Mouse (Mus musculus) right cerebral cortex, postnatal 36 days (tissue): Measurements from ENCODE around the gene Tmc2.

Experiments used
- DNase-seq, 2 experiments: peaks; one replicate each; pipeline ENCODE4 v3.0.0; 2022; ENCODE audit warnings: low spot score in 2 of 2, mixed read lengths in 1 of 2

Tmc2 gene

DNA sequence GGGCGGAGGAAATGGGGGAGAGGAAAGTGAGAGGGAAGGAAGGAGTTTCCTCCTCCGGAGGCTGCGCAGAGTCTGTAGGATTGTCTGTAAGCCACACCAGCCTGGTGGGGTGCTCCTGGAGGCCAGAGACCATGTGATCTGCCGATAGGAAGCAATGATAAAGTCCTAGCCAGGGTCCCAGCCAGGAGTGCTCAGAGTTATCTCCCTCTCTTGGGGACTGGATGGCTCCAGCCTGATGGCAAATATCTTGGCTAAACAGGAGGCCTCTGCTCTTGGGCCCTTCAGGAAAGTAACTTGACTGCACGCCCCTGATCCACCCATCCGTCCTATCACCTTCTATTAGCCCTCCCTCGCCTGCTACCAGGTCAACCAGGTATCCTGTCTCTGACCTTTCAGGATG lies 53.2 kb downstream of the Tmc2 start:
- no peak for DNase-seq

DNA sequence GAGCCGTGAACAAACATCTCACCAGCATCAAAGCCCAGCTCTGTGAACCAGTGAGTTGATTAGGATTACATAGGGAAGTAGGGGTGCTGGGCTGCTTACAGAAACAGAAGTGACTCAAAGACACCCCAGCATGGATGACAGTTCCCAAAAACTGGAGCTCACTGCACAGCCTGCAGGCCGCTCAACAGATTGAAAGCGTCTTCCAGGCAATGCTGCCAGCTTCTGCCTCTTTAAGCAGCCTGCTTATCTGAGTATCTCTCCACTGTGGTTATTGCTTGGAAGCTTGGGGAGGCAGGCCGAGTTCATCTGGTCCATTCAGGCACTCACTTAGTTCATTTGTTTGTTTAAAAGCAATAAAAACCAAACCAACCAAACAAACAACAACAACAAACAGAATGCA lies 61.8 kb downstream of the Tmc2 start:
- no peak for DNase-seq

DNA sequence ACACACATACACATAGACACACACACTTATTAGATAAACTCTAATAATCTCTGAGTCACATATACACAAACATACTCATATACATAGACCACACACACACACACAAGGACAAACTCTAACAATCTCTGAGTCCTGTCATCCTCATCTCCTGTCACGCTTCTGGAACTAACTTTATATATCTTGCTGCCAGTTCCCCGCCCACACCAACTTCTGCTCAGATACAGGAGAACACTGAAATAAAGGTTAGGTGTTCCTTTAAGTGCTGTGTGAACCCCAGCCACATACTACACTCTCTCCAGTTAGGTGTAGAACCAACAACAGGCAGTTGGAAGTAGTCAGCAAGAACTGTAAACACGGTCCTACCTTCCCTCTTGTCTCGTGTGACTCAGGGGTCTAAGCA lies 65.8 kb downstream of the Tmc2 start:
- DNase-seq, result no peak

DNA sequence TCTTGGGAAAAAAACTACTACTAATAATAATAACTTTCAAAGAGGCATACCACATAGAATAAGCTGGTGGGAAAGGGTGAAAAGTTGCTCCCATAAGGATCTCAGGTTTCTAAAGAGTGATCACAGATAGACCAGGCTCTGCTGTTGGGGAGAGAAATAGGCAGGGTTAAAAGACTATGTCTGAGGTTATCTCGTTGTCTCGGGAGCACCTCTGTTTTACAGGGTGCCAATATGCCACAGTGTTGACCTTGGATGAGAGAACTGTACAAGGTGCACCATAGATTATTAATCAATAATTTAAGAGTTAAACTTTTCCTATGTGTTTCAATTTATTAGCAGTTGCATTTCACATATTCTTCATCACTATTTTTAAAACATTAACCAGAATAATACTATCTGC lies 66.9 kb downstream of the Tmc2 start:
- DNase-seq, result no peak

DNA sequence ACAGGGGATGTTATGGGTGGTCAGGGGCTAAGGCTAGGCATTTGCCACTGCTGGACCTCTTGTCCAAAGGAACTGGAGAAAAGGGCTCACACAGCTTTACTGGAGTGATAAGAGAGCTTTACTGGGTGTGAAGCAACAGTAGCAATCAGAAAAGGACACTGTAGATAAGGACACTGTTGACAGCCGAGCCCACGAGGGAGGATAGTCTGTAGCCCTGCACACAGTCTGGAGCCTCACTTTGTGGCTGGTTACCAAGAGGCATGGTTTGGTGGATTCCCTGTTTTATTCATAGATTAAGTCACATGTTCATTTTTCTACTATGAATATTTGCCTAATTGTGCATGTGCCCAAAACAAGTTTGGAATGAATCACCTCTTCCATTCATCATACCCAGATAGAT lies 67.4 kb downstream of the Tmc2 start:
- no peak for DNase-seq

DNA sequence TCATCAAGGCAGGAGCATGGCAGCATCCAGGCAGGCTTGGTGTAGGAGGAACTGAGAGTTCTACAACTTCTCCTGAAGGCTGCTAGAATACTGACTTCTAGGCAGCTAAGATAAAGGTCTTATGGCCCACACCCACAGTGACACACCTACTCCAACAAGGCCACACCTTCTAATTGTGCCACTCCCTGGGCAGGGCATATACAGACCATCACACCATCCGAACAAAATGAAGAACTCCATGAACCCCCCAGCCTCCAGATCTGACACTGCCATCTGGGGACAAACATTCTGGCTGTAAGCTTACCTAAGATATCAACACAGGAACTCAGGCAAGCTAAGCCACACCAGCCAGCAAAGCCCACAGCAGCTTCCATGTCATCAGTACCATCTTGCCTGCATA lies 70.5 kb downstream of the Tmc2 start:
- DNase-seq, result no peak

DNA sequence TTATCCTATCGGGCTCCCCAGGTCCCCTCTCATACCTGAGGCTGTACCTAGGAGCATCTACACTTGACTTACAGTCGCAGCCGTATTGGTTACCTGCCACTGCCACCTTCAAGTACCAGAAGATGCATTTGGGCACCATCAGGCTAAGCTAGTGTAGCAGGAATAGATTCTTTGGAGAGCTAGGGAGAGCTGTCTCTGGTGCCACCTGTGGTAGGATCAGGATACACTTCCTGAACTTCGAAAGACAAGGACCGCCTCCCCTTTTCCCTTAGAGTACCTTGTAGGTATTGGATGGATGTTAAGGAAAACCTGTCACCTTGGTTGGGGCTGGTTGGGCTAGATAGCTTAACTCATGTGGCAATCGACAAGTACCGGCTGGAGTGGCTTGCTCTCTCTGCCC lies 73.1 kb downstream of the Tmc2 start:
- no peak for DNase-seq

DNA sequence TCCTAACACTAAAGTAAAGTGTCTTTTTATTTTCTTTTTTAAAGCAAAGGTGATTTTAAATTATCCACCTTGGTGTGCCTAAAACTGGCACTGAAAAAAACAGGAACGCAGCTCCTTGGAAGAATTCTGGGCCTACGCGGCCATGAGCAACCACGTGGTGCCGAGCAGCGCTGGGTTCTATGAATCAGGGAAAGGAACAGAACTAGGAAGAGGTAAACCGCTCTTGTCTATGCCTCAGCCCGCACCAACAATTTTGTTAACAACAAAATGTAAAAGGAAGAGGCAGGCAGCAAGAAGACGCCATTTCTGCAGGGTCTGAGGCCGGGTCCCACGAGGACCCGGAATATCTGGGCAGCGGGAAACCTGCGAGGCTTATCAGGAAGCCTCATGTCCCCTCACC lies 78.7 kb downstream of the Tmc2 start:
- no peak for DNase-seq

DNA sequence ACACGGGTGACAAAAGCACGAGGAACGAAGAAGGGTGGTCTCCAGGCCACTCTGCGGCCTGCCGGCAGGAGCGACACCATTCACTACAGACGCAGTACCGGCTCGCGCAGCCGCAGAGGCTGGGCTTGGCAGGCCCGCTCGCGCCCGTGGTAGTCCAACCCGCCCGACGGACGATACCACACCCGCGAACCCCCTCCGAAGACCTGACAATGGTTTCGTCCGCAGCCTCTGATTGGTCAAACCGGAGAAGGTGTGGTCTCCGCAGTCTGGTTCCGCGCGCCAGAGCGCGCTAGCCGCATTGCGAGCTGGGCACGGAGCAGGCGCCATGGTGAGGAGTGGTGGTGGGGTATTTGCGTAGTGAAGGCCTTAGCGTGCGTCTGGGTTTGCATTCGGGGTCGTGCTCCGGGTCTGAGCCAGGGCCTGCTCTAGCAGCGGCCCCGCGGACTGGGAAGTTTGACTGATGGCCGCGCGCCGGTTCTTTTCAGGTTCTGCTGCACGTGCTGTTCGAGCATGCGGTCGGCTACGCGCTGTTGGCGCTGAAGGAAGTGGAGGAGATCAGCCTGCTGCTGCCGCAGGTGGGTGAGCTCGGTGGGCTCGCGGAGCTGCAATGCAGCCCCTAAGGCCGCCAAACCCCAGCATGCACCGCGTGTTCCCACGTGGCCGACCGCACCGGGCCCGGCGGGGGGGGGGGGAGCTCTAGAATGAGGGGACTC lies 79.3 kb downstream of the Tmc2 start, which contains the start of gene Nop56:
Nop56 (plus strand) TSS at position 282 of the 713 bp plus-strand sequence.
- DNase-seq, result peak; percentile 98 to 99

DNA sequence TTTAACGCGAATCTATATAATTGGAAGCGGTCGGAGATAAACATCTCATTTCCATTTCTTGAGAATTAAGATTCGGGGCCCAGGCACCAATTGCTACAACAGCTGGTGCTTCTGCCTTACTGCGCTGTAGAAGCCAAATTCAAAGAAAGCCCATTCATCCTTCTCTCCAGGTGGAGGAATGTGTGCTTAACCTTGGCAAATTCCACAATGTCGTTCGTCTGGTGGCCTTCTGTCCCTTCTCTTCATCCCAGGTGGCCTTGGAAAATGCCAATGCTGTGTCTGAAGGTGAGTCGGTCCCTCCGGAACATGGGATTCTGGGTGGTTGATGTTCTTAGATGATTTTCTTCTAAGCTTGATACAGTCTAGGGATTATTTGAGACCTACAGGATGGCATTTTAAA lies 79.9 kb downstream of the Tmc2 start:
- DNase-seq, result no peak

DNA sequence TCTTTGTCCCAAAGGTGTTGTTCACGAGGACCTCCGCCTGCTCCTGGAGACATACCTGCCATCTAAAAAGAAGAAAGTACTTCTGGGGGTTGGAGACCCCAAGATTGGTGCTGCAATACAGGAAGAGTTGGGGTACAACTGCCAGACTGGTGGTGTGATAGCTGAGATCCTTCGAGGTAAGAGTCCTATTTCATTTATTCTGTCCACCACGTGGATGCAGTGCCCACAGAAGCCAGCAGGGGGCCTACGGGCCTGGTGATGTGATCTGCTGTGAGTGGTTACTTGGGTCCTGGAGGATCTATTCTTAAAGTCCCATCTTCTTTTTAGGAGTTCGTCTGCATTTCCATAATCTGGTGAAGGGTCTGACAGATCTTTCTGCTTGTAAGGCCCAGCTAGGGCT lies 80.7 kb downstream of the Tmc2 start:
- DNase-seq, result no peak

DNA sequence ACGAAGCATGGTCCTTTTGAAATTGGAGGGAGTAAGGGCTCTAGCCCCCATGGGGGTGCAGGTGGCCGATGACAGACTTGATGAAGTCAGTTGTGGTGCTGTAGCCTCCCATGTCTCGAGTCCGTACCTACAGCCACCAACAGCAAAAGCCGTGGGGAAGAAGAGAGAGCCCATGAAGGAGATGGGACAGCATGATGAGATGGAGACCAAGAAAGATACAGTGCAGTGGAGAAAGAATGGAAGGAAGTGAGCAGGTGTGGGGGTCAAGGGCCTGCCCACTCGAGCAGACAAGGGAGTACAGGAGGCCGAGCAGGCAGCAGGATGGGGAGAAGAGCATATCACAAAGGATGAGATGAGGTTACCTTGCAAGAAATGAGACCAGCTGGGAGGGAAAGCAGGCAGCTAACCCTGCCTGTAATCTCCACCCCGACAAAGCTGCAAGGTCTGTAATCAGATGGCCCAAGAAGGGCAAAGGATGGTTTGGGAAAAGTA lies 84.7 kb downstream of the Tmc2 start:
- DNase-seq, result no peak

DNA sequence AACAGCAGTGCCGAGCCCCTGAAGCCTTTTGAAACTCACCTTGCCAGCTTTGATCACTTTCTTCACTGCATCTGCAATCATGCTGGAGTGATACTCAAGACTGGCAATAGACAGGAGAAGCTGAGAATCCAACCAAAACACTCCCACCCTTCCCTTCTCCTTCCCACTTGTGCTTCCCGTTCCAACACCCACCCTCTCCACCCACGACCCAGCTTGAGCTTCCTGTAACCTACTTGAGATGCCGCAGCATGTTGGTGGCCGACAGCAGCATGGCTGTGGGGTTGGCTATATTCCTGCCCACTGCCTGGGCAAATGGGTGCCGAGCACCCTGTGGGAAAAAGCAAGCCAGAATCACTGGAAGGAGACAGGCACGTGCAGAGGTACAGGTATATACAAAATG lies 85.2 kb downstream of the Tmc2 start:
- no peak for DNase-seq

DNA sequence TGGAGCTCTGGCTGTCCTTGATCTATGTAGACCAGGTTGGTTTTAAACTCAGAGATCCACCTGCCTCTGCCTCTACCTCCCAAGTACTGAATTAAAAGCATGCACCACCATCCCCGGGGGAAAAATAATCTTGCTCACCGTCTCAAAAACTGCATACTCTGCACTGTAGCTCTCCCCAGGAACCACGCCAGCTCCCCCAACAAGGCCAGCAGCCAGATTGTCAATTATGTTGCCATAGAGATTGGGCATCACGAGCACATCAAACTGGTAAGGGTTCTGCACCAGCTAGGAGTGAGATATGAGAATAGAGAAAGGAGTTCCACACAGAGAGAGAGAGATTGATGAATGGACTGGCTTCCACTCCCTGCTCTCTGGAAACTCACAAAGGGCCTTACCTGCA lies 85.8 kb downstream of the Tmc2 start:
- no peak for DNase-seq

DNA sequence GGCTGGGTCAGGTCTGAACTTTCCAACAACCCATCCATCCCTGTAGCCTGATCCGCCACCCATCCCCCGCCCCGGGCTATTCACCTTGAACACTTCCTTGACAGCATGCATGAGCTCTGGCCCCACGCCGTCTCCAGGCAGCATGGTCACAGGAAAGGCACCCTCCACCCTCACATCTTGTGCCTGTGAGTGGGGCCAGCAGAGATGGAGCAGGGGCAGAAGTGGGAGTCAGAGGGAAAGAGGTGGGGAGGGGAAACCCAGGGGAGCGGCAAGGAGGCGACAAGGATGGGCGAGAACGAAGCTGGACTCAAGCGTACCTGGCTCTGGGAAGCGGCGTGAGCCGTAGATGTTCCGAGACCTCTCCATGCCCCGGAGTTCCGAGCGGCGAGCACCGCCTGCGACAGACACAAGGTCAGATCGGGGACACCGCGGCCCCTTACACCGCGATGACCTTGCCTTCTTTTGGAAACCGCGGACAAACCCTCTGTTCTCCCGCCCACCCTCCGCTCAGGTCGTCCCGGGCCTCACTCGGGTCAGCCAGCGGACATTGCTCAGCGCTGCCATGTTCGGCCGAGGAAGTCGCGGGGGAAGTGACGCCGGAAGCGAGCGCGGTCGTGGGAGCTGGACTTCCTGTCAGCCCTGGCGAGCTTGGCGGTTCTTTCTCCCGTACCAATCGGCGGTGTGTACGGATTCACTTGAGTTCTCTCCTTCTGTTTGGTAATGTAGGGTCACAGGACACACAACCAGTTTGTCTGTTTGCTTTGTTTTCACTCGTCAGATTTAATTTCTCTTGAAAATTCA lies 89.1 kb downstream of the Tmc2 start, which contains the start of gene Idh3b:
Idh3b (minus strand) TSS at position 694 of the 801 bp plus-strand sequence.
- peak; percentile 88 to 90 for DNase-seq

DNA sequence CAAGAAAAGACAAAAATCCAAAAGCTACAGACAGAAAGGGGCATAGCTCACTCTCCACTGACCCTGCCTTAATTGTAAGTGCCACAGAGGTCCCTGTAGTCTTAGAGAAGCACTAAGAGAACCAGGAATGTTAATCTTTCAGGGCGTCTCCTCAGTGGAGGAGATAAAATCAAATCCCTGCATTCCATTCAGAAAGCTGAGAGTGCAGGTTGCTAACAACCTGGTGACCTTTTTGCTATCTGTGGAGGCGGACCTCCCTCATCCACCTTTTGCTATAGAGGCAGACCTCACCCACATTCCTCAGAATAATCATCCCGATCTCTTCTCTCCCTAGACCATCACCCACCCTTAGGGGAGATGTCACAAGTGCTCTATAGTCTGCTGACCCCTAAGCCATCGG lies 94.1 kb downstream of the Tmc2 start:
- DNase-seq, result no peak

DNA sequence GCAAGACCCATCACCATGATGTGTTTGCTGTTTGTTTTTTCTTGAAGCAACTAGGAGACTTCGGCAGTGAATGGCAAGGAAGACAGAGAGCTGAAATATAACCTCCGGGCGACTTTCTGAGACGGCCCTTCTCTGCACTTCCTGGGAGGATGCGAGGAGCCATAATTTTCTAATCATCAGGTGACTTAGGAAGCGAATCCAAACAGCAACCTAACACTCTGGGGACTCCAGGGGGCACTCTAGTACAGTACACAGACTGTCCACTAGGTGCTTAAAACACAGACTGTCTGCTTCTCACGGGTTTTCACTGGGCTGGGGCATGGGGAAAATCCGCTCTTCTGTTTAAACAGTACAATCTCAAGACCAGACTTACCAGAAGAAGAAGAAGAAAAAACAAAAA lies 96.4 kb downstream of the Tmc2 start:
- DNase-seq, result peak; percentile 65 to 74

DNA sequence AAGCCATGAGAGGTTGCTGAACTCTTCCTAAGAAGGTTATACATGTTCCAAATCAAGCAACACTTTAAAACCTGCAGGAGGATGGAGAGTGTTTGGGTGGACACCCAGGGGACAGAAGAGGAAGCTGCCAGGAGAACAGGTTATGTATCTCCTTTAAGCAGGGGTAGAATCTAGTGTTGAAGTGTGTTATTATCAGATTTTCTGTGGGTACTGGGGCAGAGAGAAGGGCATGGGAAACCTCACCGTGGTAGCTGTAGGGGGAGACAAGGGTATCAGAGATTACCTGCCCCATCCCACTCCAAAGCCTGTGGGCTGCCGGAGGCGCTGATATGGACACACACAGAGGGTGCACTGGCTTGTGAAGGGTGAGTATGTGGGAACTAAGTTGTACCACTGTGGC lies 98.0 kb downstream of the Tmc2 start:
- DNase-seq, result no peak

DNA sequence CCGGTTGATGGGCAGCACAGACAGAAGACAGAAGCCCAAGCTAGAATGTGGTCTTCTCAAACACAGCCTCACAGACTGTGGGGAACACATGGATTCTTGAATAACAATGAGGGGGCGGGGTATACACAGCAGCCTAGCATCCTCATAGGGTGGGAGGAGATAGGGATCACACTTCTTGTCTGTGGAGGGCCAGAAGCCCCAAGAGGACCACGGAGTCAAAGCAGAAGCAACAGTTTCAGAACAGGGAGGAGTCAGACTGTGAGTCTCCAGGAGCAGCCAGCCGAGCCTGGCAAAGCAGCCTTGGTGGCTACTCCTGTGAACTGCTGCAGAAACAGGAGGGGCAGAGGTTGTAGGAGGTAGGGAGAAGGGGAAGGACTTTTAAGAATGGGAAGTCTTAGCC lies 98.5 kb downstream of the Tmc2 start:
- no peak for DNase-seq

DNA sequence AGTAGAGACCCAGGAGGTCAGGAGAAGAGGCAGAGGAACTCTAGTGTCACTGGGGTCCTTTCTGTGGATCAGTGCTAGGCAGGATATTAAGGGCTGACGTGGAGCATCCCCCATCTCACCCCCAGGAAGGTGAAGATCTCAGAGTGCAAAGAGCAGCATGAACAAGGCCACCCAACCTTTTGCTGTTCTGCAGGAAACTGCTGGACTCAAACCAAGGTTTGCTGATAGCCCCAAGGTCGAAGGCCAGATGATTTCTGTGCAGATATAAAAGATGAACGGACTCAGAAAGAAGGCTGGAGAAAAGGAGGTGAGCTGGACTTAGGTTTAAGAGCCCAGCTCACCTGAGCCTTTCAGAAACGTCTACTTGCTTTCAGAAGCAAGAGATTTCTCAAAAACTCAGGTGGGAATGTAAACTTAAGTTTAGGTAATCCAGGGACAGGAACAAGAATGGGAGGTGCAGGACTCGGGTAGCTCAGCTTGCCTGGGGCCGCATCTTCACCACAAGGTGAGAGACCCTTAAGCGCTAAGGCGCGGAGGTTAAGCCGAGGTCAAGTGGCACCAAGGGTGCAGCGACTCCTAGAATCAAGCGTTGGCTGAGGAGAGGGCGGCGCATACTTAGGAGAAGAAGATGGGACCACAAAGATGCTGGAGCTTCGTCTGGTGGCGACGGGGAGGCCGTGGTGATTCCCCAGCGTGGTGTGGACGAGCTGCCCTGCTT lies 99.4 kb downstream of the Tmc2 start:
- no peak for DNase-seq

DNA sequence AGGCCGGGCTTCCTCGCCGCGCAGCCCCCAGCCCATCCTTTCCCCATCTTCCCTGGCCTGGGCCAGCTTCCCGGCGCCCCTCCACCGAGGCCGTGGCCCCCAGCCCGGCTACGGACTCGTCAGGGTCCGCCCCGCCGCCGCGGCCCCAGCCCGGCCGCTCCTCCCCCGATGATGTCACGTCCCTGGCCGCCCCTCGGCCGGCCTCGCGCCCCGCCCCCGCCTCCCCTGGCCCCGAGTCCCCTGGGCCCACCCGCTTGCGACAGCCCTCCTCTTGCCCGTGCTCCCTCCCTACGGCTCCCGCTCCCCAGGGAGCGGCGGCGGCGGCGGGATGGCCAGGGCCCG lies 99.9 kb downstream of the Tmc2 start, which contains the start of gene Ebf4:
Ebf4 (plus strand) TSS at position 234 of the 342 bp plus-strand sequence.
- no peak for DNase-seq

DNA sequence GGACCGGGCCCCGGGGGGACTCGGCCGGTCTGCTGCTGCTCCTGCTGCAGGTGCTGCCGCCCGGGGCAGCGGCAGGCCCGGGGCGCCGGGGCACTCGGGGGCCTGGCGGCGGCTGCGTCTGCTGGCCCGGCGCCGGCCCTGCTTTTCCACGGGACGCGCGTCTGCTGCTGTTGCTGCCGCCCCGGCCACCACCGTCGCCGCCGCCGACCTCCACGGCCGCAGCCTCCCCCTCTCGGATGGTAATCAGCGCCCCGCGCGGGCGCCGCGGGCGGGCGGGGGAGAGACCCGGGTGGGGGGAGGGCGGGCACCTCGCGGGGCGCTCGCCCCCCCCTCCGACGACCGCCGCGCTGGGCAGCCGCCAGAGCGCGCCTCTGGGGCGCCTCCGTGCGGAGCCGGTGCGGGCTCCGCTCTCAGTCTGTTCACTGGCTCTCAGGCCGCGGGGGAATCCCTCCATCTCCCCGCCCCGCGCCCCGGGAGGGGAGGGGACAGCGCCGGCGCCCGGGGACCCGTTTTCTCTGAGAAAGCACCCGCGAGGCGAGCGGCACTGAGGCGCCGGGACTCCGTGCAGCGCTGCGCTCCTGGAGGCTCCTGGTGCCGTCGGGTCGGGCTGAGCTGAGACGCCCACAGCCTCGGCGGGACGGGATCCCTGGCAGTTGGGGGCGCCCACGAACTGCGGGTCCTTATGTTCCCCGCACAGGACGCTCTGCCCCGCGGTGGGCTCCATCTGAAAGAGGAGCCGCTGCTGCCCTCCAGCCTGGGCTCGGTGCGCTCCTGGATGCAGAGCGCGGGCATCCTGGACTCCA lies 100.5 kb downstream of the Tmc2 start:
- DNase-seq, result peak in 1 of 2 experiments; percentile 37
